Mouse (Mus musculus) C2C12 (cell line): Measurements from ENCODE around the gene Sbf2.

ENCODE experiments used
- CTCF ChIP-seq: IDR thresholded peaks from one replicate; pipeline ENCODE4 v1.5.1; 2011; ENCODE audit not compliant: control insufficient read depth, insufficient read depth, insufficient read length
- MAX ChIP-seq: IDR thresholded peaks from one replicate; pipeline ENCODE4 v1.6.1; 2011; ENCODE audit warnings: mild to moderate bottlenecking, control low read depth

DNA sequence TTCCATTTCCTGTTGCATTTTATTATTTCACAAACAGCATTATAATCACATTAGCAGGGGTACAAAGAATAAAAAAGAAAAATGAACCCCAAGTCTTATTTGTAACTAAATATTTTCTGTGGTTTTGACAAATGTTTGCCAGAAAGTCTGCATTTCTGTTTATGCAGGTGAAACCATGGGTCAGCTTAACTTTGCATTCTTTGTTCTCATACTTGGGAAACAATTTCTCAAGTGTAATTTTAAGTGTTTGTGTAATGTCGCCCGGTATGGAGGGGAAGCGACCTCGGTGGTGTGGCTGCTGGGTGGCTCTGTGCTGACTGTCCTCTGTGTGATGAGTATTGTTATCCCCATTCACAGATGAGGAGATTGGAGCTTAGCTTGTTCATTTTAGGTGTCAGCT is 352.9 kb downstream of the Sbf2 start:
- TF ChIP-seq CTCF (no peak), MAX (no peak)
